Mouse (Mus musculus) G1E-ER4 (cell line): ENCODE data around the gene Pcca. TPM values are rescaled to one million over a fixed set of nuclear protein-coding genes. Genes with fewer than 3 reads are reported as not detected.

Experiments
- GATA1 ChIP-seq: IDR thresholded peaks from one replicate; pipeline ENCODE4 v1.8.0; 2012; ENCODE audit warnings: low read length, inconsistent platforms
- polyA plus RNA-seq: library from polyadenylated mRNA; stranded (reverse); fragments of >175 nt; gene quantifications from 2 replicates; pipeline ENCODE4 v1.2.3, GENCODE M21; 2012

Gene Pcca
- polyA plus RNA-seq, 1 experiment, result 26.9 TPM

DNA sequence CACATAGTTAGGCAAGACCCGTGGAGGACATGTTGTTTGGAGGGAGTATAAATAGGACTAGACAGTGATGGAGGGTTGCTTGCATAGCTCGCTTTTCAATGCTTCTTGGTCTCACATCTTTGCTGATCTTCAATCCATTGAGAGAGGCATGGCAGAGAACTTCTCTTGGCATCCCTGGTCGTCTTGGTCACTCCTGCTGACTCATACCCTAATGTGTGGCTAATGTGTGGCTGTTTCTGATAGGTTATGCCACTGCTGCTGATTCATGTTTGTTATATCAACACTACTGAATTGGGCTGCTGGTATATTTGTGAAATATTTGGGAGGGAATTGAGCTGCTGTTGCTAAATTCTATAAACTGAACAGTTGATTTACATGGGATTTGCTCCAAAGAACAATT, 299.5 kb downstream of the Pcca start:
- no peak for TF ChIP-seq GATA1

- TF ChIP-seq GATA1, result no peak
Observed at GRCm38 (mm10) chr14:122834753-122835152, 300.6 kb downstream of the Pcca start.

DNA sequence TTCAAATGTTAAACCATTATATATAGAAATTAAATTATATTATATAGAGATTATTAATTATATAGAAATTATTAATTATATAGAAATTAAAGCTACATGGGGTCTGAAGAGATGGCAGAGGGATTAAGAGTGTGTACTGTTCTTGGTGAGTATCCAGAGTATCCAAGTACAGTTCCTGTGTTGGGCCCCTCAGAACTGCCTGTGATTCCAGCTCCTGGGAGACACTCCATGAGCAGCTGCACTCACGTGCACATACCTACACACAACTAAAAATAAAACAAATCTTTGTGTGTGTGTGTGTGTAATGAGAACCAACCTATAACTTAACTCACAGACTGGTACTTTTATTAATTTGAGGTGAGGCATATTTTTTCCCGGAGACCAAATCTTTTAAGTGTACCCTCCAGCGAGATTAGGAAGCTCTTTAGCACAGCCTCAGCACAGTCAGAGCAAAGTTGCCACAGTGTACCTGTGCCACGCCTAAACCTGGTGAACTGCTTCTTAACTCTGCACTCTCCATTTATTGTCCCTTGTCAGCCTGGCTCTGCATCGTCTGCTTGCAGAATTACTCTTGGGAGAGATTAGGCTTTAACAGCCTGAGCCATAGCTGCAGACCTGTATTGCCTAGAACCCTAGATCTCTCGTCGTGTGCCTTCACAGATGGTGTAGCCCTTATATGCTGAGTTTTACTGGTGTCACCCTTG, 301.5 kb downstream of the Pcca start:
- no peak for TF ChIP-seq GATA1

- TF ChIP-seq GATA1, result no peak
Observed at GRCm38 (mm10) chr14:122836221-122836620, 302.1 kb downstream of the Pcca start.

DNA sequence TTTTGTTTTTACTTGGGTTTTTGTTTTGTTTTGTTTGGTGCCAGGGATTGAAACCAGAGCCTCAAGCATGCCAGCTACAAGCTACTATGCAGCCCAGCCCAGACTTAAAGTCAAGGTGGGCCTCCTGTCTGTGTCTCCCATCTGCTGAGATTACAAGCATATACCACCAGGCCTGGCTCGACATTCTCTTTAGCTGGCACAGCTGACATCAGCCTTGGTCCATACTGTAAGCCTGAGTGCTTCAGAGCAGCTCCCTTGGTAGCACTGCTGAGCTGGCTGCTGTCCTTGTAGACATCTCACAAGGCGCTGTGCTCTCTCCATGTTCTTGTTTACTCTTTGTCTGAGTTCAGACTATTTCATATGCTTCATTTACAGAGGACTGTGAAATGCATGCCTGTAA, 302.9 kb downstream of the Pcca start:
- TF ChIP-seq GATA1, result no peak

DNA sequence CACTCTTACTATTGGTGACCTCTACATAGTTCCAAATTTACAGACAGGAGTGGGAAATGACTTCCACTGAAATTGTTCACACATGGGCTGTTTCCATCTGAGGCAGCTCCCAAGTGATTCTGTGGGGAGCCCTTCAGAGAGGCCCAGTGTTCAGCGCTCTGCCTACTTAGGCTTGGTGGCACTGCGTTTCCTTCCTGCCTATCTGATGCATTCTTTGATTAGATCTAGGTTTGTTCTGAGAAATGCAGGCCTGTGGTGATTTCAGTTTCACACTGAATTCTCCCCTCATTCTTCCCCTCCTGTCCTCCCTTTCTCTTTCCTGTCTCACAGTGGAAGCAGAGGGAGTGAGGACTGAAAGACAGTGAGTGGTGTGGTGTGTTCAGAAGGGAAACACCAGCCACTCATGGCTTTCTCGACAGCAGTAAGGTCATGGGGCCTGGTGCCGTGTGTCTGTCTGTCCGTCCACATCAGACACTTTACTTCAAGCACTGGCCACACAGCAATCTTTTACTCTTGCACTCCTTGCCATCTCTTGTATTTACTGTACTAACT, 318.5 kb downstream of the Pcca start:
- TF ChIP-seq GATA1, result no peak

GRCm38 (mm10) chr14:122859792-122860191, 325.7 kb downstream of the Pcca start:
- no peak for TF ChIP-seq GATA1

GRCm38 (mm10) chr14:122862623-122863022, 328.5 kb downstream of the Pcca start:
- no peak for TF ChIP-seq GATA1

- no peak for TF ChIP-seq GATA1
Observed at GRCm38 (mm10) chr14:122865462-122866129, 331.5 kb downstream of the Pcca start.

GRCm38 (mm10) chr14:122867531-122868285, 333.6 kb downstream of the Pcca start:
- no peak for TF ChIP-seq GATA1

DNA sequence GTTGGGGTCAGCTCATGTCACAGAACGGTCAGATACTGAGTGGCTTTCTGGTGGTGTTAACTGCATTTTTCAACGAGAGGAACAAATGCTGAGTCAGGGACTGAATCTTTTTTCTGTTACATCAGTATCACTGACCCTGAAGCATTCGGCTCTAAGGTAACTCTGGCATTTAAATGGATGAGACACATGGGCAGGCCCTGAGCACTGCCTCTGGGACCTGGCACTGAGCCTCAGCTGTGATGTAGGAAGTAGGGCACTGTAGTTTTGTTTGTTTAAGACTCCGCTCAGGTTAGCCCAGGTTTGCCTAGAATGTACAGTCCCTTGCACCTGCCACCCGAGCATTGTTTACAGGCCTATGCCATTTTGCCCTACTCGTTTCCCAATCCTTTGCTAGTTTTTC, 335.7 kb downstream of the Pcca start:
- no peak for TF ChIP-seq GATA1

- TF ChIP-seq GATA1, result no peak
Observed at GRCm38 (mm10) chr14:122871841-122872580, 337.9 kb downstream of the Pcca start.

GRCm38 (mm10) chr14:122872612-122873011, 338.5 kb downstream of the Pcca start:
- TF ChIP-seq GATA1, result no peak

- no peak for TF ChIP-seq GATA1
Observed at GRCm38 (mm10) chr14:122875056-122875455, 340.9 kb downstream of the Pcca start.

- no peak for TF ChIP-seq GATA1
Observed at GRCm38 (mm10) chr14:122875636-122876035, 341.5 kb downstream of the Pcca start.

- TF ChIP-seq GATA1, result no peak
Observed at GRCm38 (mm10) chr14:122876163-122876562, 342.0 kb downstream of the Pcca start.

DNA sequence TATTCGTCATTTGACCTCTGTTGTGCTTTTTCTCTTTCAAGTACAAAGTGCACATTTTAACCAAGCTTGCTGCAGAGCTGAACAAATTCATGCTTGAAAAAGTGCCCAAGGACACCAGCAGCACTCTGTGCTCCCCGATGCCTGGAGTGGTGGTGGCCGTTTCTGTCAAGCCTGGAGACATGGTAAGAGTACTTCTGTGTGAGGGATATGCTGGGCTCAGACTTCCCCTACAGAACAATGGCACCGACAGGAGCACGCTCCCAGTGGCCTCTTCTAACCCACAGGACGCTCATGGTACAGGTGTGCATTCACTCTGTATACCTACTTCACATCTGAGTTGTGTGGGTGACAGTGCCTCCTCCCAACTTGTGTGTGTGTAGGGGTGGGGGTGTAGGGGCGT, 342.6 kb downstream of the Pcca start:
- no peak for TF ChIP-seq GATA1
